Mouse (Mus musculus): ENCODE measurements around the gene Slc4a10.

The Slc4a10 gene

DNA sequence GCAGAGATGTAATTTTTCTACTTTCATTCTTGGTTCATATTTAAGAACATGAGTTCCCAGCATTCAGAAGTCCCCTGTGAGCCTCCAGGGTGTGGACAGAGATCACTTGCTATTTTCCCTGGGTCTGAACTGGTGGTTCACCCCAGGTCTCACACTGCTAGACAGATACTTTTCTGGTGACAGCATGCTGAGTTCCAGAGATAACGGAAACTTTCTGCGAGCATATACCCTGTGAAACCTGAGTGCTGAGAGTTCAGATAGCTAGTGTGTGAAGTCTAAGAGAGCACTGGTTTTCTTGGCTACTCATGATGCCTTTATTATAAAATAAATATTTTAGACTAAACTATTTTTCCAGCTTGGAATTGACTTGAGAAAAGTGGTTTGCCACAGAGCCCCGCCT lies 232.5 kb downstream of the Slc4a10 start:
- no peak for DNase-seq (ENCODE audit: low spot score in 2 of 2)

DNA sequence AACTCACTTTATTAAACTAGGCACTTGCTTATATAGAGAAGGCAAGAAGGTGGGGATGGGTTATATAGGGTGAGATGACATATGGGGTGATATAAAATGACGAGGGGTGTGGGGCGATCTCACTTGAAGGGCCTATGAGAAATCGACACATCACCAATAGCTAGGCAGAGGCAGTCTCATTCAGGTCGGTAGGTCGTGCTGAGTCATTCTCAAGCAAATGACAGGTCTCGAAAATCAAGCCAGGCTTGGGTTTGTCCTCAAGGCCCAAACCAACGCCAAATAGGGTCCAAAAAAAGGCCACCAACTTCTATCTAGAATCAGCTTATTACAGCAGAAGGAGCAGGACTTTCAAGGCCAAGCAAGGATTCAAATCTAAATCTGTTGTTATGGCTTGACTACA lies 233.5 kb downstream of the Slc4a10 start:
- no peak for DNase-seq (ENCODE audit: low spot score in 2 of 2)

DNA sequence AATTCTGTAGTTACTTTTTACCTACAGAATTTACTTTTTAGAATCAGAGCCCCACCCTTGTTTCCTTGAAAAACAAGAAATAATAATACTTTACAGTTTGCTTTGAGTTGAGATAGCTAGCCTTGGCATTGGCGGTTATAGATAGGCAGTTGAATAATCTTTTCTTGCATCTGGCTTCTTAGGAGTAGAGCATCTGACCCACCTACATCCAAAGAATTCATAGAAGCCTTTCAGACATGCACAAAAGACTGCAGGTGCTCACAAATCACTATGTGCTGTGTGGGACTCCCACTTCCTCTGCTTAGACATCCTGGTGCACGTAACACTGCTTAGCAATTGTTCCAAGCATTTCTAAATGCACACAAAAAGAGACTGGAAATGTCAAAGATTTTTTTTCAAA lies 238.8 kb downstream of the Slc4a10 start:
- DNase-seq (ENCODE audit: low spot score in 2 of 2), result no peak

DNA sequence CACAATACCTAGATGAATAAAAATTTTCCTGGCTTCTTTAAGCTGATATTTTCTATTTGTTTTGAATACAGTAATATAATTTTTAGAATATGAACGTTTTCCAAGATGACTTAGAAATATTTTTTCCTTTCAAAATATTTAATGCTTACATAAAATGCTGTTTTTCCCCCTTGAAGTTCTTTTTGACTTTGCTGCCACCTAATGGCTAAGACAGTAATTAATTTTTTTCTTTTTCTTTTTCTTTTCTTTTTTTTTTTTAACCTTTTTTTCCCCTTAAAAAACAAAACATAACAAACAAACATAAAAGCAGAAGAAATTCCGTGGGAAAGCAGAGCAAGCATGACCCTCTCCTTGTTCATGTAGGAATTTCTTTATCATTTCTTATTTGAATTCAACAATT lies 239.6 kb downstream of the Slc4a10 start:
- no peak for DNase-seq (ENCODE audit: low spot score in 2 of 2)

DNA sequence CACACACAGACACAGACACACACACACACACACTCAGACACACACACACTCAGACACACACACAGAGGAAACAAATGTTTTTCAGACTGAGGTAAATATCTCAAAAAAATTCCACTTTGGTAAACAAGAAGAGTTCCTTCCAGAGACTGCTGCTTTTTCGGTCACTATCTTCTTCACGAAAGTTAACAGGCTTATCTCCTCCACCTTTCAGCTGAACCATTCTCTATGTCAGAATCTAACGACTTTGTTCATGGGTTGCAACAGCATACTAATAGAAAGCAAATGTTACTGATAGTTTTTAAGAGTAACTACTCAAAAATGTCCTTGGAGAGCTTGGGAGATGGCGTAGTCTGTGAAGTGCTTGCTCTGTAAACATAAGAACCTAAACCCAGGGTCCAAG lies 241.3 kb downstream of the Slc4a10 start:
- no peak for DNase-seq (ENCODE audit: low spot score in 2 of 2)

DNA sequence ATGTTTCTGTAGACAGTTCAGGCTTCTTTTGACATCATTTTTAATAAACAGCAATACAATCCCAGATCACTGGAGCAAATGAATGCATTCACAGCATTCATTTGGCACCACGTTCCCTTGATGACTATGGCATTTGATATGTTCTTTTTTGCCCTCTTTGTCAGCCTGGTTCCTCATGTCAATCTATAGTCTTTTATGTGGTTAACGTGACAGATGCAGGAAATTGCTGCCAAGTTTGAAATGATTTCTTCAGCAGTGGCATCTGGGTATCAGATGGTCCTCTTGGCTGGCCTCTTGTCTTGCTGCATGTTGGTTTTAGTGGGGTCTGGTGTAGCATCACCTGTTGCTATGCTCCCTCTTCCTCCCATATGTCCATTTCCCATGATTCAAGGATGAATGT lies 247.6 kb downstream of the Slc4a10 start:
- DNase-seq (ENCODE audit: low spot score in 2 of 2), result no peak

DNA sequence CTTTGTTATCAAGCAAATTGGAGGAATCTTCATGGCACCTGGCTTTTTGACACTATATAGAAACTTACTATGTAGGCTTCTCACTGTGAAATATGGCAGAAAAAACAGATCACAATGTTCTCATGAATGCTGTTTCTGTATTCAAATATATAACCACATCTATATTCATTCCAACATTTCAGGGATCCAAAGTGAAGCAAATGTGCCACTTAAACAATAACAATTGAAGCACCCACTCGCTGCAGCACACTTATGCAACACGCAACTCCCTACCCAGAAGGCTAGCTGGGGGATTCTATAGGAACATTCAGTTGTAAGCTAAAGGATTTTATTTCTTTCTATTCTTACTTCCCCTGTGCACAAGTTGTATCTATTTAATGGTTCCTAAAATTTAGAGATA lies 255.5 kb downstream of the Slc4a10 start:
- no peak for DNase-seq (ENCODE audit: low spot score in 2 of 2)

DNA sequence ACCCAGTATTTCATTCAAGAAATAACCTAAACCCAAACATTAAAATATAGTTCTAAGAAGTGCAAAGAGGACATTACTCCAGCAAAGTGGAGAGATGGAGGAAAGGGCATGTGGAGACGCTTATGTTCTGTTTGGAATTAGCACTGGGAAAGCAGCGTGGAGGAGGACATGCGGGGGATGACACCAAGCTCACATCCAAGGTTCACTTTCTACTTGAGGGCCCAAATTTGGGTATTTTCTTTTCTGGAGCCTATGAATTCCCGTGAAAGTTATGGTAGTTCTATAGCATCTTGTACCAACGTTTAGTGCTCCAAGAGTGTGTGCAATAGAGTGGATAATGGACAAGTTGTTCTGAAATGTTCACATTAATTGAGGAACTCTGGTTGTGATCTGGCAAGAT lies 260.7 kb downstream of the Slc4a10 start:
- DNase-seq (ENCODE audit: low spot score in 2 of 2), result no peak

DNA sequence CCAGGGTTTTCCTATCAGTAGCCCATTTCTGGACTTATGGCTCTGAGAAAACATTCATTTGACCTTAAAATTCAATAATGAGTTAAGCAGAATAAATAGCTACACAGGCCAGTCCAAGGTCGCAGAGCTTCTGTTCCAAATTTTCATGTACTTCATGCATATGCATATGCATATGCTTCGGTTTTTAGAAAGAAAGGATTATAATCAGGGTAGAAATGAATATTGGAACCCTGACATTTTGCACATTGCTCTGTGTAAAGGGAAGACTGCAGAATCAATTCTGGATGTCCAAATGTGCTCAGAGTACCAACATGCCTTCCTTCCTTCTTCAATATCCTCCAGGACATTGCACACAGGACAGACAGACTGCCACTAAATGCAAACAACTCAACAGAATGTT lies 261.2 kb downstream of the Slc4a10 start:
- DNase-seq (ENCODE audit: low spot score in 2 of 2), result no peak

DNA sequence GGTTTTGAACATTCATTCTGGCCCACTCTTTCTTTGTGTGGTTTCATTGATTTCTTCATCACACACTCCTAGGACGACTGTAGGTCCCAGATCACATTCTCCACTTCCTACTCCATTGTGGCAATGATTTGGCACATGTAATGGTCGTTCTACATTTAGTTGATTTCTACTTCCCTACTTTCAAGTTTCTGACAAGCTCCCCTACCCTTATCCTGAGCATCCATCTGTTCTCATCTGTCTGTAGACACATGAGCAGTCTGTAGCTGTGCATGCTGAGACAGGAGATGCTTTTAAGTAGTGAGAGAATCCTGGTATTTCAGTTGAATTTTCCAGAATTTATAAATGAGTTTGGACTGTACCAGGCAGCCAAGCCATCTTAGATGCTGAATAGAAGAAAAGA lies 270.7 kb downstream of the Slc4a10 start:
- DNase-seq (ENCODE audit: low spot score in 2 of 2), result no peak

DNA sequence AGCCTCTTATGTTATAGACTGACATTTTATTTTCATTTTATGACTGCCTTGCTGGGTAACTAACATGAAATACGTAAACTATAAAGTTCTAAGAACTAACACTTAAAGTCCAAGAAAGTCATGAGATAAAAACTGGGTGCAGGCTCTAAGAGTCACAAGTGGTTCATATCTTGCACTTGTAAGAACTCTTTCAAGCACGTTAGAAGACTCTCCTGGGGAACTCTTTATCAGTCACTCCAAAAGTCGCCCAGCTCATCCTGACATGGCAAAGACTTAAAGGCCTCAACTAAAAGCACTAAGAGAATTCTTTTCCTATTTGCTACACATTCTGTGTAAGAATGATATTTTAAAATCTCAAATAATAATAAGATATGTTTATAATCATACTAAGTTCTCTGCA lies 273.2 kb downstream of the Slc4a10 start:
- no peak for DNase-seq (ENCODE audit: low spot score in 2 of 2)

DNA sequence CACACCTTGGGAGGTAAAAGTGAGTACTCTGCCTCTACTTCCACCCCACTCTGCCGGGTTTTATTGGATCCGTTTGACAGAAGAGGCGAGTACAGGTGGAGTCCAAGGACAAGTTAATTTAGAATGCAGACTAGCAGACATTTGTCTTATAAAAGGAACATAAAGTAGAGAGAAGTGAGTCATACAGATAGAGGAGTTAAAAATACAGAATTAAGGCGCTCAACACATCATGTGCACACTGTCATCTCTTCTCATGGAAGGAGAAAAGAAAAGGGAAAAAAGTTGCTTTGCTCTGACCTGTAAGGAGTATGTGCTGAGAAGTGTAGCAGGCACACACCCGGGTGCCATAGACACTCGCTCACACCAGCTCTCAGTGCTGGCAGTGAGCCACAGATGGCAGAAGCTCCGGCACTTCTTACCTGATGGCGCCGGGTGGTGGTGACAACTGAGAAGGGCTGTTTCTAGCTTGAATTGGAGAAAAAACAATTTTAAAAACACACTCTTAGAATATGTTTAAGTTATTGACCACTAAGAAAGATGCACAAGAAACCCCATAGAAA lies 276.9 kb downstream of the Slc4a10 start:
- DNase-seq (ENCODE audit: low spot score in 2 of 2), result no peak

DNA sequence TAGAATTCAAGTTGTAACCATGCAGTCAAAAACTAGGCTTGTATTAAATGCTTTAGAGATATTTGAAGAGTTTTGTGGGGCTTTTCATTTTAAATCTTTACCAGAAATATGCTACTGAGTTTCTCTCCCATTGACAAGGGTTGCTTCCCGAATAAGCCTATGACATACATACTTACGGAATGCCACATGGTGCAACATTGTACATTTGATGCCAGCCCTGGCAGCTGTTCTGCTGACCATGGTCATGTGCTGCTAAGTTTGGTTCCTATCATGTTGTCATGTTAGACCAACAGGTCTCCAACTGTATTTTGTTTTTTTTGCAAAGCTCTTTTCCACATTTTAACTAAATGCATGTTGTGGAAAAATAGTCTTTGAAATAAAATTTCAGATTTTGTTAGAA lies 279.1 kb downstream of the Slc4a10 start:
- no peak for DNase-seq (ENCODE audit: low spot score in 2 of 2)

DNA sequence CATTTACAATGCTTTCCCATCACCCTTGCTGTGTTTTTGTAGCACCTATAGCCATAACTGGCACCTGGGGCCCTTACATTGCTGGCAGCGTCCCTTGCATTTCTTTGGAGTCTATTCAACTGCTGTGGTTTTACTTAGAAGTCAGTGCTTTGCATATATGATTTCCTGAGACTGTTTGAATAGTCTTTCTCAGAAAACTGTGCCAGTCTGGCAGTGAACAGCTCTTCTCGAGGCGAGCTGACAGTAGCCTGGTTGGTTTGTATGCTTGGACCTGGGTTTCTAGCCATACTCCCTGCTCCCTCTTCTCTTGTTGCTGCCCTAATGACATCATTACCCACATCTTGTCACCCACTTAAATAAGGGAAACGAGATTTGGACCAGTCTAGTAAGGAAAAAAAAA lies 285.7 kb downstream of the Slc4a10 start:
- DNase-seq (ENCODE audit: low spot score in 2 of 2), result no peak

DNA sequence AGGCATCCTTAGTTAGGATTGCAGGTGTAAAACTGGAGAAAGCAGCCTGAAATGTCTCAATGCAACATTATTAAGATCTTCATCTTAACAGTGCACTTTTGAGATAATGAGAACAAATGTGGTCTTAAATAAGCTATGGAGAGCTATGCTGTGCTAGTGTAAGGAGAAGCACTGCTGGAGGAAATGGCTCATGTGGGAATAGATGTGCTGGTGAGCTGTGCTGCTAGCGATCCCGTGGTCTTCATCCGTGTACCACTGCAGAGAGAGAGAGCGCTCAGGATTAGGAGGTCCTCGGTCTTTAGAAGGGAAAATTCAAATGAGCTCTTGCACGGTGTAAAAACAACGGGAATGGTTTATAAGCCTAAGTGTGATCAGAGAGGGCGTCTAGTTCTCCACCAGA lies 286.2 kb downstream of the Slc4a10 start:
- no peak for DNase-seq (ENCODE audit: low spot score in 2 of 2)

DNA sequence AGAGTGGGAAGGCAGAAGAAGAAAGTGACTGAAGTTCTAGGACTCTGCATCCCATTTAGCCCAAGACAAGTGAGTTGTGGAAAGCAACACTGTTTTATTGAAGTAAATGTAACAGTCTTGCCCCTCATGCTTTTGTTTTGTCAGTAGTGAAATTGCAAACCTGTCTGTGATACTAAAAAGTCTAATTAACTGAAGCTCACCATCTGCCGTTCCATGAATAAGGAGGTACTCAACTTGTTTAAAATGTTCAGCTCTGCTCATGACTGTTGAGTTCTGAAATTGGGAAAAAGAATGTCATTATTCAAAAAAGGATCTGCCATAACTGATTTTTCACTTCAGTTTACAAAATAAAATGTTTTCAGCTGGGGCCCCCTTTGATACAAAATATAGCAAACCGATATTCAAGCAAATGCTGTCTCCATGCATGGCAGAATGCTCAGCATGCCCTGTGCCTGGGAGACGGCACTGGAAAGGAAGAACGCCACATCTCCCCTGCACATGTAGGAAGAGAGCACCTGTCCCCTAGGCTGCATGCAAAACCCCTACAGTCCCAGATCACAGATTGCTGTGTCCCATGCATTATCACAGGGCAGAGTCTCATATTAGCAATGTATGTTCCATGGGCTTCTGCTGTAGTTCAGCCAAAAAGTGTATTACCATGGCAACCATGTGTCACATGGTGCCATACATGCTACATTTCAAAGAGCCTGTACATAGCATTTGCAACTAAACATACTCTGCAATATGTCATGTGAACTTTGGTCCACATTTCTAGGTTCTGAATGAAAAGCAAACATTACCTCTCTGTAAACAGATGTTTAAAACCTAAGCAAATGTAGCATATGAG lies 288.4 kb downstream of the Slc4a10 start:
- DNase-seq (ENCODE audit: low spot score in 2 of 2), result no peak

DNA sequence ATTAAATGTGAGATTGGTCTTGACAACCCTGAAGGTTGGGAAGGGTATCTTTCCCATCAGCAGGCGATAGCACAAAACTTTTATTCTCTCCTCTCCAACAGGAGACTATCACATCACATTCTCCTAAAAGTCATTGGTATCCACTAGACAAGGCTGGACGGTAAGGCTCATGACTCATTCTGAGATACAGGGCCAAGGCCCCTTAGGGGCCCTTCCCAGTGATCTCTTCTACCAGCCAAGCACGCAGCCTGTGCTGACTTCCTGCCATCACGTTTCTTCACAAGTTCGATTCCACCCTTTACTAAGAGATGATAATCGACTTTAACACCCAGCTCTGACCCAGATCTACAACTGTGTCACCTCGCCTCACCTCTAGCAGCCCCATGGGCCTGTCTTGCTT lies 290.8 kb downstream of the Slc4a10 start:
- no peak for DNase-seq (ENCODE audit: low spot score in 2 of 2)

DNA sequence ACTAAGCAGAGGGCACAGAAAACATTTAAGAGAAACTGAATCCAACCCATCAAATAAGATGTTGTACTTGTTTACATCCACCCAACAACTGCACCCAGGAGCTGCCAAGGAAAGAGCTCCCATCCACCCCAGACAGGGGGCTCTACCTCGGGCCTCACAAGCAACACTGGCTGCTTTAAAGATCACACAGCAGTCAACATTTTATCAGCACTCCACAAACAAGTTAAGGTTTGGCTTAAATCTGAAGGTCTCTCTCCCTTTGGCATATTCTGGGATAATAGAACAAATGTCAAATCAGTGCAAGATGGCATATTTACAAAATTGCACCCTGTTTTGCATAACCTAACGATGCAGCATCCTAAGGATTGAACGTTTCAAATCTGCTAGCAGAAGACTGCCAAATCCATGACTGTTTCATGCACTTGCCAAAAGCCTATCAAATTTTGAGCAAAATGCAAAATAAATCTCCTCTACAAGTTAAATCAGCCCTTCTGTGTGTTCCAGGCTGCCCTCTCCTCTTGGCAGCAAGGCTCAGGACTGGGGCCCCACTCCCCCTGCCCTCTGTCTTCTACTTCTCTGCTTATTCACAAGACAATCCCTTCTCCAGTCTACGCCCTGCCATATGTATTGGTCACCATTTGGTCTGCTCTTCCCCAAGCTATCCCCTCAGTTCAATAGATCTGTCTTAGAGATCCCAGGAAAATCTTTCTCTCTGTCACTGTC lies 293.1 kb downstream of the Slc4a10 start:
- no peak for DNase-seq (ENCODE audit: low spot score in 2 of 2)

DNA sequence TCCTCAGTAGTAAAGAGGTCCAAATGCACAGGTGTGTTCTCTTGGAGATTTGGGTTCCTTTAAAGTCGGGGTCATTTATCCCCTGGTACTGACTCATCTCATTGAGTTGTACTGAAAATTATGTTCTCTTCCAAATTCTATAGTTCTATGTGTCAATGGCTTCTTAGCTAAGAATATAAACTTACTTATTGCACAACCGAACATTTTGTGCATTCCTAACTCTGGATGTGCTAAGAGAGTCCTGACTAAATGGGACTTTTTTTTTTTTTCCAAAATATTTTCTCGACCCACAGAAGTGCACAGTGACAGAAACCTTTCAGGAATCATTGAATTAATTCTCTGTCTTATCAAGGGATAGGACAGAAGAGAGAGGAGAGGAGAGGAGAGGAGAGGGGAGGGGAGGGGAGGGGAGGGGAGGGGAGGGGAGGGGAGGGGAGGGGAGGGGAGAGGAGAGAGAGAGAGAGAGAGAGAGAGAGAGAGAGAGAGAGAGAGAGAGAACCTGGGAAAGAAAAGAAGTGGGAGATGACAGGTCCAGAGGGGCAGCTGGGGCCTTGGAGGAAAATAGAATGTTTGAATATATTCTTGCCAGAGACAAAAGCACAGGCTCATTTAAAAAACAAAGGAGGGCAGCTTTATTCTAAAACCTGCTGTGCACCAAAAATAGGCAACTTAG lies 294.9 kb downstream of the Slc4a10 start:
- DNase-seq (ENCODE audit: low spot score in 2 of 2), result no peak

DNA sequence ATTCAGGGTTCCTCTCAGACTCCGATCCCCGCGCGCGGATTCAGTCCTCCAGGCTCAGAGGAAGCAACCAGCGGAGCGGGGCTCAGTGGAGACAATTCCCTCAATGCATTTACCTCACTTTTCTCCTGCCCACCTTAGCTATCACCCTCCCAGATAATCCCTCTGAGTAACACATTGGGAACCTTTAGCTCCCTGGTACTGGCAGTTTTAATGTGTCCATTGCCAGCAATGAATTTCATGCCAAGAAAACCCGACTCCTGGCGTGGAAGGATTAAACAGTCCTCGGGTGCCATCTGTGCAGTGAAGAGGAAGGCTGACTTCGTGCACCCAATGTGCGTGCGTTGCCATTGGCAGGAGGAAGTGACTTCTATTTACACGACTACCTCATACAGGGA lies 295.5 kb downstream of the Slc4a10 start:
- no peak for DNase-seq (ENCODE audit: low spot score in 2 of 2)

DNA sequence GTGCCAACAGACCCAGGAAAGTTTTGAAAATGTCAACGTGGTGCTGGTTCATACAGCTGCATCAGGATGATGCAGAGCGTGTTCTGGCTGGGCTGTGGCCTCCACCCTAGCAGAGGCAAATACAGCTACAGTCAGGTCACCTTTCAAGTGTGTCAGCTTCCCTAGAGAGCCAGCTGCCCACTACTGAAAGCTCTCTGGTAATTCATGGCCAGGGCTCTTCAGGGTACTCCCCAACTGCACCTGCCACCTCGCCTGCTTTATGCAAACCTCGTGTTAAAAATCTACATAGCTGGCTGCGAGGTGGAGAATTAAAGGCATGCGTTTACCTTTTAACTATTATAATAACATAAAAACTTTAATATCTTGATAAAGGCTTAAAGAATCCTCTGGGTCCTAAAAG lies 298.1 kb downstream of the Slc4a10 start:
- no peak for DNase-seq (ENCODE audit: low spot score in 2 of 2)

DNA sequence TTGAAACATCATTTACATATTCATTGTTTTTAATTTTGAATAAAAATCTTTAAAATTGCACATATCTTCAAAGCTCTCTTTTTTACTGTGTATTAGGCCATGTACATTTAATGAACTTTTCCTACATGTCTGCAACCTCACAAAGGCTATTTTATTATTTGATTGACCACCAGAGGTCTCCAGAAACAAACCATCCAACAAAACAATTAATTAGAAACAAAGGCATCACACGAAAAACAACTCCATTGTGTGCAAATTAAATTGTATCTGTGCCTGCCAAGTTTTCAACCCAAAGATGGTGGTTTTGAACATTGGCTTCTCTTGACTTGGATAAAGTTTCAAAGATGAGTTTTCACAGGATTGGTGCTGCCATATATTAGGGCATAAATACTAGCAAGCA lies 300.5 kb downstream of the Slc4a10 start:
- DNase-seq (ENCODE audit: low spot score in 2 of 2), result no peak

DNA sequence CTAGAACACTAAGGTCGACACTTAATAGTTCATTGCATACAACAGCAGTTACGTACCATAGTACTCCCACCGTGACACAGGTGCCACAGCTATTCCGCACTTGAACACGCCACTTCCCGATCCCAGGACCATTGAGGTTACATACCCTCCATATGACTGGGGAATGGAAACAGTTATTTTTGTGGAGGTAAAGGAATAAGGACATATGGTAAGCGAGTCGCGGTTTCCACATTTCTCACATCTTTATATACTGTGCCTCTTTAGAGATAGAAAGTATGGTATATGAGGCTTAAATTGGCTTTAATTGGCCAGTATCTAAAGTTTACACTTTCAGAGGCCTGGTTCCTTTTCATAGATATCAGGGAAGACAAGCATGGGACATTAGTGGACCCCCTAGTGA lies 301.5 kb downstream of the Slc4a10 start:
- no peak for DNase-seq (ENCODE audit: low spot score in 2 of 2)

Data from frontal cortex, postnatal 10 days (tissue).